Mouse (Mus musculus) hindbrain, embryonic 12.5 days (tissue): Measurements from ENCODE around the gene Dnajb2. TPM values are rescaled to one million over a fixed set of nuclear protein-coding genes. Genes with fewer than 3 reads are reported as not detected.

Source experiments
- ATAC-seq: fragments of 200-750 bp; cut with Nextera tagmentation; 2 replicates; pipeline ENCODE4 v1.8.0; 2017; ENCODE audit warnings: moderate TSS enrichment; ENCODE audit not compliant: low FRiP score
- H3K27ac ChIP-seq: fragments of 300-500 bp; sonication (generic); 2 replicates; pipeline ENCODE4 v1.5.1; 2016; ENCODE audit warnings: mild to moderate bottlenecking
- H3K27me3 ChIP-seq: fragments of 300-500 bp; sonication (generic); 2 replicates; pipeline ENCODE4 v1.6.1; 2016; ENCODE audit warnings: mild to moderate bottlenecking
- H3K36me3 ChIP-seq: fragments of 300-500 bp; sonication (generic); 2 replicates; pipeline ENCODE4 v1.6.1; 2016; ENCODE audit warnings: mild to moderate bottlenecking
- H3K4me1 ChIP-seq: fragments of 300-500 bp; sonication (generic); 2 replicates; pipeline ENCODE4 v1.6.1; 2016
- H3K4me2 ChIP-seq: fragments of 300-500 bp; sonication (generic); replicated peaks from 2 replicates; pipeline ENCODE4 v1.6.1; 2016; ENCODE audit warnings: mild to moderate bottlenecking
- H3K4me3 ChIP-seq: fragments of 300-500 bp; sonication (generic); 2 replicates; pipeline ENCODE4 v1.5.1; 2016; ENCODE audit warnings: mild to moderate bottlenecking
- H3K9ac ChIP-seq: fragments of 300-500 bp; sonication (generic); 2 replicates; pipeline ENCODE4 v1.6.1; 2016; ENCODE audit warnings: mild to moderate bottlenecking, moderate library complexity
- H3K9me3 ChIP-seq: fragments of 300-500 bp; sonication (generic); replicated peaks from 2 replicates; pipeline ENCODE4 v1.6.1; 2016; ENCODE audit warnings: mild to moderate bottlenecking
- WGBS: fragments of 180-500 bp; shearing (Covaris S2); methylation state at CpG from one replicate; pipeline ENCODE4 v1.1.7; 2016; 5-methylcytosine and 5-hydroxymethylcytosine counted together
- polyA plus RNA-seq: library from polyadenylated mRNA; unstranded; fragments of >200 nt; fragmentation: Nextera tagmentation; extraction: Ambion mirVana; gene quantifications from 2 replicates; pipeline ENCODE4 v1.2.1, GENCODE M21; 2016

Gene Dnajb2
- polyA plus RNA-seq, 1 experiment from 2014 or later = 54.6 TPM

GRCm38 (mm10) chr1:75211141-75211708, 25.0 kb upstream of the Dnajb2 start:
- Histone ChIP-seq H3K4me2 (peak overlapping the region; percentile 86), H3K9me3 (no peaks in the 10 kb centered on the region), H3K27ac (no peak overlapping the region), H3K4me1 (peaks cover 36% of the 10 kb centered on the region), H3K4me3 (peak overlapping the region; percentile 77), H3K9ac (peak overlapping the region; percentile 92), H3K27me3 (peaks cover 18% of the 10 kb centered on the region), H3K36me3 (peaks cover 37% of the 10 kb centered on the region)
- WGBS = 12% methylated on average over 17 of the region's 17 CpGs
- peak; percentile 27; the same call in 1 of the 2 replicates for ATAC-seq

GRCm38 (mm10) chr1:75212542-75212941, 23.7 kb upstream of the Dnajb2 start:
- no peak overlapping the region for H3K9ac ChIP-seq
- H3K4me2 ChIP-seq = 0 out of 2 replicates have a peak overlapping the region, but pooled peaks have one; percentile 86
- peaks cover 36% of the 10 kb centered on the region for H3K4me1 ChIP-seq
- H3K9me3 ChIP-seq = no peaks in the 10 kb centered on the region
- peaks cover 37% of the 10 kb centered on the region for H3K36me3 ChIP-seq
- peaks cover 32% of the 10 kb centered on the region for H3K27me3 ChIP-seq
- ATAC-seq = no peak
- H3K4me3 ChIP-seq = no peak overlapping the region
- 82% methylated on average over 4 of the region's 4 CpGs for WGBS
- no peak overlapping the region for H3K27ac ChIP-seq

GRCm38 (mm10) chr1:75213096-75213495, 23.1 kb upstream of the Dnajb2 start:
- H3K4me2 ChIP-seq = no peak overlapping the region
- 97% methylated on average over 7 of the region's 7 CpGs for WGBS
- peaks cover 36% of the 10 kb centered on the region for H3K4me1 ChIP-seq
- ATAC-seq = no peak
- no peaks in the 10 kb centered on the region for H3K9me3 ChIP-seq
- no peak overlapping the region for H3K4me3 ChIP-seq
- H3K9ac ChIP-seq = no peak overlapping the region
- H3K27ac ChIP-seq = no peak overlapping the region
- peaks cover 37% of the 10 kb centered on the region for H3K27me3 ChIP-seq
- H3K36me3 ChIP-seq = peaks cover 37% of the 10 kb centered on the region

GRCm38 (mm10) chr1:75214442-75214841, 21.8 kb upstream of the Dnajb2 start:
- Histone ChIP-seq H3K9ac (no peak overlapping the region), H3K4me1 (peaks cover 37% of the 10 kb centered on the region), H3K36me3 (peaks cover 37% of the 10 kb centered on the region), H3K9me3 (no peaks in the 10 kb centered on the region), H3K4me2 (no peak overlapping the region), H3K4me3 (no peak overlapping the region), H3K27ac (no peak overlapping the region), H3K27me3 (peaks cover 42% of the 10 kb centered on the region)
- no peak for ATAC-seq
- 61% methylated on average over 2 of the region's 2 CpGs for WGBS

- H3K4me2 ChIP-seq = no peak overlapping the region
- peaks cover 44% of the 10 kb centered on the region for H3K27me3 ChIP-seq
- no peak for ATAC-seq
- no peaks in the 10 kb centered on the region for H3K9me3 ChIP-seq
- H3K36me3 ChIP-seq = peaks cover 37% of the 10 kb centered on the region
- peaks cover 37% of the 10 kb centered on the region for H3K4me1 ChIP-seq
- no peak overlapping the region for H3K9ac ChIP-seq
- WGBS = 75% methylated on average over 5 of the region's 5 CpGs
- H3K27ac ChIP-seq = no peak overlapping the region
- H3K4me3 ChIP-seq = no peak overlapping the region
These were observed 21.3 kb upstream of the Dnajb2 start for GRCm38 (mm10) chr1:75214886-75215285.

GRCm38 (mm10) chr1:75215785-75216184, 20.4 kb upstream of the Dnajb2 start:
- Histone ChIP-seq H3K9ac (no peak overlapping the region), H3K4me3 (no peak overlapping the region), H3K4me1 (peaks cover 33% of the 10 kb centered on the region), H3K9me3 (no peaks in the 10 kb centered on the region), H3K27ac (no peak overlapping the region), H3K4me2 (no peak overlapping the region), H3K27me3 (peaks cover 53% of the 10 kb centered on the region), H3K36me3 (peaks cover 37% of the 10 kb centered on the region)
- 95% methylated on average over 9 of the region's 9 CpGs for WGBS
- ATAC-seq = no peak

- Histone ChIP-seq H3K36me3 (peaks cover 34% of the 10 kb centered on the region), H3K9me3 (no peaks in the 10 kb centered on the region), H3K9ac (no peak overlapping the region), H3K4me2 (no peak overlapping the region), H3K27me3 (peaks cover 66% of the 10 kb centered on the region), H3K4me1 (peaks cover 24% of the 10 kb centered on the region), H3K4me3 (no peak overlapping the region), H3K27ac (no peak overlapping the region)
- WGBS = 79% methylated on average over 13 of the region's 13 CpGs
- ATAC-seq = no peak
These were observed 19.2 kb upstream of the Dnajb2 start for GRCm38 (mm10) chr1:75216797-75217585.

- ATAC-seq = no peak
- H3K9ac ChIP-seq = no peak overlapping the region
- H3K27me3 ChIP-seq = peaks cover 72% of the 10 kb centered on the region
- no peaks in the 10 kb centered on the region for H3K9me3 ChIP-seq
- peaks cover 27% of the 10 kb centered on the region for H3K36me3 ChIP-seq
- H3K27ac ChIP-seq = no peak overlapping the region
- peak overlapping the region; percentile 49; the same call in 1 of the 2 replicates for H3K4me3 ChIP-seq
- 6% methylated on average over 6 of the region's 6 CpGs for WGBS
- H3K4me2 ChIP-seq = peak overlapping the region; percentile 91
- peaks cover 17% of the 10 kb centered on the region for H3K4me1 ChIP-seq
These were observed 18.3 kb upstream of the Dnajb2 start for GRCm38 (mm10) chr1:75217893-75218226.

GRCm38 (mm10) chr1:75218227-75219001, 17.8 kb upstream of the Dnajb2 start:
- H3K4me1 ChIP-seq = peaks cover 17% of the 10 kb centered on the region
- H3K36me3 ChIP-seq = peaks cover 21% of the 10 kb centered on the region
- H3K27me3 ChIP-seq = peaks cover 72% of the 10 kb centered on the region
- H3K9ac ChIP-seq = peak overlapping the region; percentile 32; the same call in 1 of the 2 replicates
- H3K4me2 ChIP-seq = peak overlapping the region; percentile 91
- WGBS = 2% methylated on average over 38 of the region's 38 CpGs
- peak; percentile 58 for ATAC-seq
- H3K9me3 ChIP-seq = no peaks in the 10 kb centered on the region
- no peak overlapping the region for H3K27ac ChIP-seq
- H3K4me3 ChIP-seq = peak overlapping the region; percentile 49

- H3K4me1 ChIP-seq = peaks cover 17% of the 10 kb centered on the region
- peak overlapping the region; percentile 58 for H3K9ac ChIP-seq
- H3K4me2 ChIP-seq = peak overlapping the region; percentile 91
- peaks cover 14% of the 10 kb centered on the region for H3K36me3 ChIP-seq
- H3K4me3 ChIP-seq = peak overlapping the region; percentile 49
- WGBS = 0% methylated on average over 24 of the region's 24 CpGs
- peak; percentile 86 for ATAC-seq
- no peaks in the 10 kb centered on the region for H3K9me3 ChIP-seq
- H3K27ac ChIP-seq = no peak overlapping the region
- H3K27me3 ChIP-seq = peaks cover 72% of the 10 kb centered on the region
These were observed 17.1 kb upstream of the Dnajb2 start for GRCm38 (mm10) chr1:75219078-75219477.

- H3K36me3 ChIP-seq = peaks cover 10% of the 10 kb centered on the region; the same call in 1 of the 2 replicates
- peaks cover 17% of the 10 kb centered on the region for H3K4me1 ChIP-seq
- under 1% methylated on average over 33 of the region's 34 CpGs for WGBS
- H3K27me3 ChIP-seq = peaks cover 72% of the 10 kb centered on the region
- peak; percentile 44; the same call in 1 of the 2 replicates for ATAC-seq
- H3K27ac ChIP-seq = no peak within 1 kb of the TSS
- peak within 1 kb of the TSS; percentile 49 for H3K4me3 ChIP-seq
- no peaks in the 10 kb centered on the region for H3K9me3 ChIP-seq
- peak within 1 kb of the TSS; percentile 58 for H3K9ac ChIP-seq
- peak within 1 kb of the TSS; percentile 91 for H3K4me2 ChIP-seq
These were observed 16.7 kb upstream of the Dnajb2 start, which contains the start of gene Tuba4a for GRCm38 (mm10) chr1:75219531-75219930. TSS of gene Tuba4a (minus strand) at chr1:75219865.

- no peak overlapping the region for H3K9ac ChIP-seq
- no peak overlapping the region for H3K4me2 ChIP-seq
- no peak for ATAC-seq
- 78% methylated on average over 3 of the region's 3 CpGs for WGBS
- no peak overlapping the region for H3K4me3 ChIP-seq
- no peaks in the 10 kb centered on the region for H3K9me3 ChIP-seq
- peaks cover 17% of the 10 kb centered on the region for H3K4me1 ChIP-seq
- no peaks in the 10 kb centered on the region for H3K36me3 ChIP-seq
- peaks cover 61% of the 10 kb centered on the region for H3K27me3 ChIP-seq
- H3K27ac ChIP-seq = no peak overlapping the region
These were observed 14.7 kb upstream of the Dnajb2 start for GRCm38 (mm10) chr1:75221538-75221937.
